In genomic region chr4:124843493-124843892, GRCm38 (mm10) we compare ENCODE assay signal across 8 mouse cellular contexts. TPM values are rescaled to one million over a fixed set of nuclear protein-coding genes. Genes with fewer than 3 reads are reported as not detected.
A peak's percentile ranks its signal among the peaks of the same experiment; 100 is the strongest.
DNase-seq lines count a peak whose midpoint lies in the region; ATAC-seq and TF ChIP-seq lines count a peak whose summit lies in the region.

No protein-coding gene starts in this region.

- TF ChIP-seq CTCF in forebrain, postnatal 0 days (IDR thresholded peaks at IDR 0.05; ENCODE audit: low read depth): peak; percentile 75

- ATAC-seq in forebrain, postnatal 0 days: peak; percentile 52
- ATAC-seq in midbrain, embryonic 15.5 days (replicated peaks): 0 out of 2 replicates have a peak, but pooled peaks have one; percentile 41

- no peaks in the 10 kb centered on the region for H3K9me3 ChIP-seq in forebrain, postnatal 0 days (ENCODE audit: low read length)
- H3K9me3 ChIP-seq in midbrain, embryonic 15.5 days: no peaks in the 10 kb centered on the region

- DNase-seq in adrenal gland, postnatal 14 days: peak; percentile 74
- DNase-seq in adrenal gland, postnatal 4 days (ENCODE audit: low spot score in 2 of 2): no peak
- DNase-seq in urinary bladder, postnatal 25 days (ENCODE audit: low spot score): peak; percentile 29
- DNase-seq in urinary bladder, postnatal 36 days (ENCODE audit: low spot score in 2 of 2): no peak
- no peak for DNase-seq in forebrain, postnatal 0 days
- peak; percentile 66 to 72 for DNase-seq in kidney, postnatal 4 days
- DNase-seq in right cerebral cortex, postnatal 25 days: no peak

- 59% methylated on average over 11 of the region's 11 CpGs for WGBS in forebrain, postnatal 0 days
- WGBS in midbrain, embryonic 15.5 days: 55% methylated on average over 11 of the region's 11 CpGs

- no peak overlapping the region for H3K9ac ChIP-seq in forebrain, postnatal 0 days
- no peak overlapping the region for H3K9ac ChIP-seq in midbrain, embryonic 15.5 days

- H3K36me3 ChIP-seq in forebrain, postnatal 0 days (ENCODE audit: insufficient read depth): peaks cover 27% of the 10 kb centered on the region
- peaks cover 9% of the 10 kb centered on the region; the same call in 1 of the 2 replicates for H3K36me3 ChIP-seq in midbrain, embryonic 15.5 days (replicated peaks)

- H3K4me2 ChIP-seq in forebrain, postnatal 0 days (ENCODE audit: low read depth): no peak overlapping the region
- H3K4me2 ChIP-seq in midbrain, embryonic 15.5 days: no peak overlapping the region

- no peak overlapping the region for H3K4me3 ChIP-seq in forebrain, postnatal 0 days (ENCODE audit: low read depth, low read length)
- no peak overlapping the region for H3K4me3 ChIP-seq in midbrain, embryonic 15.5 days

- no peaks in the 10 kb centered on the region for H3K4me1 ChIP-seq in forebrain, postnatal 0 days (ENCODE audit: insufficient read depth)
- peaks cover 11% of the 10 kb centered on the region for H3K4me1 ChIP-seq in midbrain, embryonic 15.5 days

- H3K27me3 ChIP-seq in forebrain, postnatal 0 days (ENCODE audit: insufficient read depth, low read length): no peaks in the 10 kb centered on the region
- no peaks in the 10 kb centered on the region for H3K27me3 ChIP-seq in midbrain, embryonic 15.5 days (replicated peaks)

- no peak overlapping the region for H3K27ac ChIP-seq in forebrain, postnatal 0 days (ENCODE audit: low read depth, low read length)
- no peak overlapping the region for H3K27ac ChIP-seq in midbrain, embryonic 15.5 days

RNA-seq across cellular contexts. Expression of gene Yrdc, which starts 7.0 kb away (rescaled TPM):
- 36.4 and 38.7 TPM in 2 replicates for total RNA-seq in adrenal gland, postnatal 14 days (2021)
- 10 to 100 TPM; 42.2 to 42.3 TPM for total RNA-seq in adrenal gland, postnatal 4 days (2021)
- total RNA-seq in forebrain, postnatal 0 days (2014; rRNA removed): 81.7 and 82.2 TPM in 2 replicates
- 67.3 and 70.5 TPM in 2 replicates for polyA plus RNA-seq in forebrain, postnatal 0 days (2015; fragmentation: Nextera tagmentation; extraction: Ambion mirVana)
- polyA plus RNA-seq in midbrain, embryonic 15.5 days (2015; fragmentation: Nextera tagmentation; extraction: Ambion mirVana): 49.2 and 50.5 TPM in 2 replicates

RNA-seq across cellular contexts. Expression of gene 1110065P20Rik, which starts 7.5 kb away (rescaled TPM):
- 44.6 and 50.1 TPM in 2 replicates for total RNA-seq in adrenal gland, postnatal 14 days (2021)
- 10 to 100 TPM; 50.8 to 60.1 TPM for total RNA-seq in adrenal gland, postnatal 4 days (2021)
- 144 and 167 TPM in 2 replicates for total RNA-seq in forebrain, postnatal 0 days (2014; rRNA removed)
- polyA plus RNA-seq in forebrain, postnatal 0 days (2015; fragmentation: Nextera tagmentation; extraction: Ambion mirVana): 141 and 162 TPM in 2 replicates
- polyA plus RNA-seq in midbrain, embryonic 15.5 days (2015; fragmentation: Nextera tagmentation; extraction: Ambion mirVana): 94.8 and 95.8 TPM in 2 replicates

RNA-seq across cellular contexts. Expression of gene Maneal, which starts 18.5 kb away (rescaled TPM):
- 3.6 and 4.1 TPM in 2 replicates for total RNA-seq in adrenal gland, postnatal 14 days (2021)
- 1 to 10 TPM; 7.3 to 7.6 TPM for total RNA-seq in adrenal gland, postnatal 4 days (2021)
- total RNA-seq in forebrain, postnatal 0 days (2014; rRNA removed): 35.7 and 41.7 TPM in 2 replicates
- 8.4 and 9.4 TPM in 2 replicates for polyA plus RNA-seq in forebrain, postnatal 0 days (2015; fragmentation: Nextera tagmentation; extraction: Ambion mirVana)
- 13.8 and 14.2 TPM in 2 replicates for polyA plus RNA-seq in midbrain, embryonic 15.5 days (2015; fragmentation: Nextera tagmentation; extraction: Ambion mirVana)

RNA-seq across cellular contexts. Expression of gene Epha10, which starts 37.2 kb away (rescaled TPM):
- total RNA-seq in adrenal gland, postnatal 14 days (2021): 4.4 and 4.7 TPM in 2 replicates
- 10 to 100 TPM; 10.2 to 11.2 TPM for total RNA-seq in adrenal gland, postnatal 4 days (2021)
- total RNA-seq in forebrain, postnatal 0 days (2014; rRNA removed): 9.6 and 10.2 TPM in 2 replicates
- polyA plus RNA-seq in forebrain, postnatal 0 days (2015; fragmentation: Nextera tagmentation; extraction: Ambion mirVana): 2.0 and 4.0 TPM in 2 replicates
- polyA plus RNA-seq in midbrain, embryonic 15.5 days (2015; fragmentation: Nextera tagmentation; extraction: Ambion mirVana): 16.1 and 16.3 TPM in 2 replicates

RNA-seq across cellular contexts. Expression of gene Mtf1, which starts 41.6 kb away (rescaled TPM):
- total RNA-seq in adrenal gland, postnatal 14 days (2021): 21.1 and 22.5 TPM in 2 replicates
- total RNA-seq in adrenal gland, postnatal 4 days (2021): 10 to 100 TPM; 25.0 to 27.8 TPM
- 12.1 and 15.6 TPM in 2 replicates for total RNA-seq in forebrain, postnatal 0 days (2014; rRNA removed)
- polyA plus RNA-seq in forebrain, postnatal 0 days (2015; fragmentation: Nextera tagmentation; extraction: Ambion mirVana): 24.4 and 30.7 TPM in 2 replicates
- polyA plus RNA-seq in midbrain, embryonic 15.5 days (2015; fragmentation: Nextera tagmentation; extraction: Ambion mirVana): 13.7 and 16.0 TPM in 2 replicates

Comparison
In these comparisons a context has a peak if more than half of its experiments do, and no peak if none do; other contexts are left out.
1. DNase-seq: peak in adrenal gland, postnatal 14 days (single experiment), urinary bladder, postnatal 25 days (single experiment) and kidney, postnatal 4 days (2 of 2); none in adrenal gland, postnatal 4 days (0 of 2), urinary bladder, postnatal 36 days (0 of 2), forebrain, postnatal 0 days (single experiment) and right cerebral cortex, postnatal 25 days (single experiment).